Mouse (Mus musculus): ENCODE measurements at regions not wholly inside any gene's neighbourhood (a gene's known extent, or its start where the extent isn't known, plus 50 kb on each side); places are given as distances from the start of the nearest gene placed in this dataset.

DNA sequence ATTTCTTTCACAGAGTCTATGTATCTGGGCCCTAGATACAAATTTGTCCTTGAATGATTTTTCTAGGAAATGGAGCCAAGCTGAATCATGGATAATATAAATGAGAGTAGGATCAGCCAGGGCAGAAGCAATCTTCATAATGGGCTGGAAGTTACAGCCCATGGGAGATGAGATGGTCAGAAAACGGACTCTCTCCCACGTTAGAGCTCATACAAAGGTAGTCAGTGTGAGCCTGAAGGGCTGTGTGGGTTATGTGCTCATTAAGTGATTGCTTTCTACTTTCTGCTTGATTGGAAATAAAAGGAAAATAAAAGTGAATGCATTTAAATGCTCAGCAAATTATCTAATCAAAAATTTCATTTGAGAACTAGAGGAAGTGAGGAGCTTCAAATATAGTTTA is 2017.1 kb upstream of the Pcdh20 start:
- no peak overlapping the region for H3K27ac ChIP-seq (ENCODE audit: control insufficient read depth, insufficient read depth, low read depth, low read length)
- H3K27me3 ChIP-seq (ENCODE audit: control insufficient read depth, insufficient read depth, low read length): no peaks in the 10 kb centered on the region
- H3K4me3 ChIP-seq (ENCODE audit: control insufficient read depth, low read depth, low read length): no peak overlapping the region
- H3K36me3 ChIP-seq (ENCODE audit: control insufficient read depth, insufficient read depth, low read length): no peaks in the 10 kb centered on the region
- TF ChIP-seq POLR2A (IDR thresholded peaks at IDR 0.05; ENCODE audit: control insufficient read depth, low read depth, low read length): no peak
- no peak for TF ChIP-seq CTCF (IDR thresholded peaks at IDR 0.05; ENCODE audit: control insufficient read depth, insufficient read depth, insufficient replicate concordance, low read depth, low read length)
- no peaks in the 10 kb centered on the region for H3K4me1 ChIP-seq (ENCODE audit: control insufficient read depth, insufficient read depth, low read length)

- Histone ChIP-seq H3K27ac (ENCODE audit: control insufficient read depth, insufficient read depth, low read depth, low read length) (no peak overlapping the region), H3K4me1 (ENCODE audit: control insufficient read depth, insufficient read depth, low read length) (no peaks in the 10 kb centered on the region), H3K27me3 (ENCODE audit: control insufficient read depth, insufficient read depth, low read length) (no peaks in the 10 kb centered on the region), H3K4me3 (ENCODE audit: control insufficient read depth, low read depth, low read length) (no peak overlapping the region), H3K36me3 (ENCODE audit: control insufficient read depth, insufficient read depth, low read length) (no peaks in the 10 kb centered on the region)
- TF ChIP-seq CTCF (IDR thresholded peaks at IDR 0.05; ENCODE audit: control insufficient read depth, insufficient read depth, insufficient replicate concordance, low read depth, low read length) (no peak), POLR2A (IDR thresholded peaks at IDR 0.05; ENCODE audit: control insufficient read depth, low read depth, low read length) (no peak)
Observed at GRCm38 (mm10) chr14:90447971-90448370, 1976.8 kb upstream of the Pcdh20 start.

- no peak overlapping the region for H3K4me3 ChIP-seq (ENCODE audit: control insufficient read depth, low read depth, low read length)
- no peak overlapping the region for H3K27ac ChIP-seq (ENCODE audit: control insufficient read depth, insufficient read depth, low read depth, low read length)
- H3K27me3 ChIP-seq (ENCODE audit: control insufficient read depth, insufficient read depth, low read length): no peaks in the 10 kb centered on the region
- TF ChIP-seq CTCF (IDR thresholded peaks at IDR 0.05; ENCODE audit: control insufficient read depth, insufficient read depth, insufficient replicate concordance, low read depth, low read length) (peak; percentile 5; the same call in 1 of the 2 replicates), POLR2A (IDR thresholded peaks at IDR 0.05; ENCODE audit: control insufficient read depth, low read depth, low read length) (no peak)
- no peaks in the 10 kb centered on the region for H3K36me3 ChIP-seq (ENCODE audit: control insufficient read depth, insufficient read depth, low read length)
- no peaks in the 10 kb centered on the region for H3K4me1 ChIP-seq (ENCODE audit: control insufficient read depth, insufficient read depth, low read length)
Observed at GRCm38 (mm10) chr14:90432874-90433543, 1961.8 kb upstream of the Pcdh20 start.

DNA sequence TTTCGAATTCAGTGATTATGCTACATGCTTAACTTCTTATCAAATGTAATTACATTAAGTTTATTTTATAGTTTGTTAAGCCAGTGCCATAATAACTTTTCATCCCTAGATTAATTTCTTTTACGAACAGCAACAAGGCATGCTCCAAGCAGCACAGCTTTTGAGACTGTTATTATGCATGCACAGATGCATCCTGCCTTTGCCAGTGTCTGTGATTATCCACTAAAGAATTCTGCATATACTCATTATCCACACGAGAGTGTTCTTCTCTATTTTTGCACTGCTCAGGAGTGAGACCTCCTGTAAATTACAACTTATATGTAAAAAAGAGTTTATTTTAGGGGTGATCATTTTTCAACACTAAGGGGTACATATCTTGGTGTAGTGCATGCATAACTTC is 1941.5 kb upstream of the Pcdh20 start:
- TF ChIP-seq CTCF (IDR thresholded peaks at IDR 0.05; ENCODE audit: control insufficient read depth, insufficient read depth, insufficient replicate concordance, low read depth, low read length): no peak
- TF ChIP-seq POLR2A (IDR thresholded peaks at IDR 0.05; ENCODE audit: control insufficient read depth, low read depth, low read length): no peak
- Histone ChIP-seq H3K36me3 (ENCODE audit: control insufficient read depth, insufficient read depth, low read length) (no peaks in the 10 kb centered on the region), H3K27me3 (ENCODE audit: control insufficient read depth, insufficient read depth, low read length) (no peaks in the 10 kb centered on the region), H3K4me3 (ENCODE audit: control insufficient read depth, low read depth, low read length) (no peak overlapping the region), H3K27ac (ENCODE audit: control insufficient read depth, insufficient read depth, low read depth, low read length) (no peak overlapping the region), H3K4me1 (ENCODE audit: control insufficient read depth, insufficient read depth, low read length) (no peaks in the 10 kb centered on the region)

DNA sequence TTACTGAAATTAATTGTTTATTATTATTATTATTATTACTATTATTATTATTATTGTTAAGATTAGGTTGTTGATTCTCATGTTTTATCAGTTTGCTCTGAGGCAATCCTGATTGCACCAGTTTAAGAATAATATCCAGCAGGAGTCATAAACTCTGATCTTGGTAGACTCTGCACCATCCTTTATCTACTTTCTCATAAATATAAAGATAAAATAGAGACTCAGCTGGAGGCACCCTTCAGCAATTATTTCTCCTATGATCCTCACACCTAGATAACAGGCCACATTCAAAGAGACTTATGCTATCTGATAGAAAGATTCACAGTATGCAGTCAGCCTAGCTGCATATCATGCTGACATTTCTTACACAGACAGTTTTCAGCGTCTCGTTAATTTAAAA is 1935.2 kb upstream of the Pcdh20 start:
- Histone ChIP-seq H3K27me3 (ENCODE audit: control insufficient read depth, insufficient read depth, low read length) (no peaks in the 10 kb centered on the region), H3K36me3 (ENCODE audit: control insufficient read depth, insufficient read depth, low read length) (no peaks in the 10 kb centered on the region), H3K27ac (ENCODE audit: control insufficient read depth, insufficient read depth, low read depth, low read length) (no peak overlapping the region), H3K4me1 (ENCODE audit: control insufficient read depth, insufficient read depth, low read length) (no peaks in the 10 kb centered on the region), H3K4me3 (ENCODE audit: control insufficient read depth, low read depth, low read length) (no peak overlapping the region)
- no peak for TF ChIP-seq CTCF (IDR thresholded peaks at IDR 0.05; ENCODE audit: control insufficient read depth, insufficient read depth, insufficient replicate concordance, low read depth, low read length)
- TF ChIP-seq POLR2A (IDR thresholded peaks at IDR 0.05; ENCODE audit: control insufficient read depth, low read depth, low read length): no peak

- TF ChIP-seq POLR2A (IDR thresholded peaks at IDR 0.05; ENCODE audit: control insufficient read depth, low read depth, low read length) (no peak), CTCF (IDR thresholded peaks at IDR 0.05; ENCODE audit: control insufficient read depth, insufficient read depth, insufficient replicate concordance, low read depth, low read length) (no peak)
- H3K4me3 ChIP-seq (ENCODE audit: control insufficient read depth, low read depth, low read length): no peak overlapping the region
- no peaks in the 10 kb centered on the region for H3K4me1 ChIP-seq (ENCODE audit: control insufficient read depth, insufficient read depth, low read length)
- H3K27ac ChIP-seq (ENCODE audit: control insufficient read depth, insufficient read depth, low read depth, low read length): no peak overlapping the region
- no peaks in the 10 kb centered on the region for H3K36me3 ChIP-seq (ENCODE audit: control insufficient read depth, insufficient read depth, low read length)
- H3K27me3 ChIP-seq (ENCODE audit: control insufficient read depth, insufficient read depth, low read length): no peaks in the 10 kb centered on the region
Observed at GRCm38 (mm10) chr14:90405476-90405875, 1934.3 kb upstream of the Pcdh20 start.

DNA sequence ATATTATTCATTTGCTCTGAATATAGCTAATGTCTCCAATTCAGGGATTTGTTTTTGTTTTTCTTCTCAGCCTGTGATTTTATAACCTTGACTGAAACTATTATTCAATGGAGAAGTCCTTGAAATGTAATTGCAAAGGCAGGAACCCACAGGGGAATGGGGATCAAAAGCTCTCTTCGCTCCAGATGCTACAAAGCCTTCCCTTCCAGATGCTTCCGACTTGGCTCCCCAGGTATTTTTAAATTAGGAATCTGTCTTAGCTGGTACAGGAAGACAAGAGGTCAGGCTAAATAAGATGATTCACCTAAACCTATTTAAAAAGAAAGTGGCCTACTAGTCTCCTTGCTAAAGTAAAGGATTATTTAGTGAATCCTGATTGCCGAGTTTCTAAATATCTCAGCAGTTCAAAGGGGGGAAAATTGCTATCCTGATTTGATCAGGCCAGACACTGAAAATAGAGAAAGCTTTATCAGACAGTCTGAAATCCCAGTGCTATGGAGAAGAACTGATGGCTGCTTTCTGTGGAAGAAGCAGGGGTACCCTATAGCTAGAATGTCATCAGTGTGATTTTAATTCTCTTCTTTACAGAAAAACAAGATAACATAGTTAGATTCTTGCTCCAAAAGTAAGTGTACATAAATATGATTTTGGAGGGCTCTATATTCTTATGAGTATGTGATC is 1896.2 kb upstream of the Pcdh20 start:
- no peak overlapping the region for H3K27ac ChIP-seq (ENCODE audit: control insufficient read depth, insufficient read depth, low read depth, low read length)
- H3K4me1 ChIP-seq (ENCODE audit: control insufficient read depth, insufficient read depth, low read length): no peaks in the 10 kb centered on the region
- no peak overlapping the region for H3K4me3 ChIP-seq (ENCODE audit: control insufficient read depth, low read depth, low read length)
- no peak for TF ChIP-seq POLR2A (IDR thresholded peaks at IDR 0.05; ENCODE audit: control insufficient read depth, low read depth, low read length)
- TF ChIP-seq CTCF (IDR thresholded peaks at IDR 0.05; ENCODE audit: control insufficient read depth, insufficient read depth, insufficient replicate concordance, low read depth, low read length): no peak
- H3K36me3 ChIP-seq (ENCODE audit: control insufficient read depth, insufficient read depth, low read length): no peaks in the 10 kb centered on the region
- no peaks in the 10 kb centered on the region for H3K27me3 ChIP-seq (ENCODE audit: control insufficient read depth, insufficient read depth, low read length)

Data from testis, adult 2 months (tissue).